In genomic region chr2:63920019-63920418, GRCm38 (mm10) we compare ENCODE assay signal across 25 mouse cellular contexts.
"Had no signal": no experiment of that assay in that cellular context is flagged by ENCODE, and none has a peak within 500 bp of the region (broad histone marks: within the 10 kb centered on the region; RNA-seq: fewer than 3 reads in every experiment).

No protein-coding gene starts in this region.

- H3K4me1 ChIP-seq: heart, embryonic 15.5 days; hindbrain, embryonic 13.5 days; hindbrain, embryonic 15.5 days; limb, embryonic 15.5 days had no signal

- DNase-seq: gastrocnemius, postnatal 14 days; gastrocnemius, postnatal 36 days; heart, adult 11 months; heart, adult 2 months; heart, postnatal 14 days; heart, postnatal 36 days; kidney, adult 11 months; kidney, adult 2 months; kidney, adult 9 months; kidney, postnatal 14 days; kidney, postnatal 36 days; layer of hippocampus, adult 9-11 months; layer of hippocampus, postnatal 36 days; left cerebral cortex, postnatal 4 days had no signal

- H3K36me3 ChIP-seq: heart, embryonic 13.5 days; heart, embryonic 15.5 days; hindbrain, embryonic 13.5 days; hindbrain, embryonic 15.5 days; kidney, embryonic 15.5 days; limb, embryonic 13.5 days; limb, embryonic 15.5 days had no signal

- H3K9me3 ChIP-seq: heart, embryonic 13.5 days; heart, embryonic 15.5 days; hindbrain, embryonic 13.5 days; hindbrain, embryonic 15.5 days; kidney, embryonic 15.5 days; limb, embryonic 13.5 days; limb, embryonic 15.5 days had no signal

- H3K27me3 ChIP-seq: heart, embryonic 13.5 days; heart, embryonic 15.5 days; hindbrain, embryonic 13.5 days; hindbrain, embryonic 15.5 days; kidney, embryonic 15.5 days; limb, embryonic 15.5 days had no signal

- H3K27ac ChIP-seq: heart, adult 2 months; heart, embryonic 13.5 days; heart, embryonic 15.5 days; hindbrain, embryonic 13.5 days; hindbrain, embryonic 15.5 days; hindbrain, postnatal 0 days; kidney, embryonic 15.5 days; kidney, postnatal 0 days; limb, embryonic 13.5 days; limb, embryonic 15.5 days had no signal

- H3K4me3 ChIP-seq: heart, adult 2 months; heart, embryonic 13.5 days; heart, embryonic 15.5 days; hindbrain, embryonic 13.5 days; hindbrain, embryonic 15.5 days; kidney, embryonic 15.5 days; limb, embryonic 13.5 days; limb, embryonic 15.5 days had no signal

- ATAC-seq: hindbrain, postnatal 0 days; intestine, embryonic 16.5 days had no signal

- H3K9ac ChIP-seq: heart, embryonic 13.5 days; heart, embryonic 15.5 days; hindbrain, embryonic 13.5 days; hindbrain, embryonic 15.5 days; kidney, embryonic 15.5 days; limb, embryonic 13.5 days; limb, embryonic 15.5 days had no signal

- H3K4me2 ChIP-seq: heart, embryonic 11.5 days; heart, embryonic 13.5 days; heart, embryonic 15.5 days; hindbrain, embryonic 13.5 days; hindbrain, embryonic 15.5 days; kidney, embryonic 15.5 days; limb, embryonic 13.5 days; limb, embryonic 15.5 days had no signal
